8 mouse cellular contexts compared by ENCODE assay signal in genomic region chr7:70280643-70281380, GRCm38 (mm10).
DNase-seq lines count a peak whose midpoint lies in the region; ATAC-seq and TF ChIP-seq lines count a peak whose summit lies in the region.

No protein-coding gene starts in this region.

- ATAC-seq in embryonic facial prominence, embryonic 12.5 days (ENCODE audit: insufficient number of reproducible peaks, insufficient read depth, low FRiP score, low TSS enrichment), result no peak
- ATAC-seq in intestine, embryonic 14.5 days (replicated peaks; ENCODE audit: low FRiP score, low TSS enrichment, low read depth), result no peak
- no peak for ATAC-seq in lung, postnatal 0 days
- no peak for ATAC-seq in erythroblast, adult 5-6 weeks (replicated peaks; ENCODE audit: low FRiP score, poor library complexity, severe bottlenecking)

- no peak for TF ChIP-seq CTCF in lung, postnatal 0 days (IDR thresholded peaks at IDR 0.05)

- H3K4me3 ChIP-seq in embryonic facial prominence, embryonic 12.5 days, result peak overlapping the region; percentile 27
- H3K4me3 ChIP-seq in intestine, embryonic 14.5 days (ENCODE audit: low read depth, low read length), result peak overlapping the region; percentile 19
- H3K4me3 ChIP-seq in lung, postnatal 0 days (ENCODE audit: low read depth, low read length), result peak overlapping the region; percentile 37

- peaks cover 15% of the 10 kb centered on the region for H3K4me1 ChIP-seq in embryonic facial prominence, embryonic 12.5 days
- 0 out of 2 replicates have a peak, but pooled peaks cover 7% of the 10 kb centered on the region for H3K4me1 ChIP-seq in intestine, embryonic 14.5 days (replicated peaks; ENCODE audit: control insufficient read depth, insufficient read depth, low read length)
- H3K4me1 ChIP-seq in lung, postnatal 0 days (ENCODE audit: insufficient read depth, low read depth, low read length), result peaks cover 5% of the 10 kb centered on the region; the same call in 1 of the 2 replicates

- peak overlapping the region; percentile 50 for H3K4me2 ChIP-seq in embryonic facial prominence, embryonic 12.5 days (replicated peaks)
- H3K4me2 ChIP-seq in intestine, embryonic 14.5 days (ENCODE audit: low read length), result peak overlapping the region; percentile 42
- peak overlapping the region; percentile 61 for H3K4me2 ChIP-seq in lung, postnatal 0 days (replicated peaks; ENCODE audit: low read depth, low read length)

- WGBS in embryonic facial prominence, embryonic 12.5 days, result 1% methylated on average over 42 of the region's 42 CpGs
- WGBS in intestine, embryonic 14.5 days, result 2% methylated on average over 42 of the region's 42 CpGs
- WGBS in lung, postnatal 0 days, result 3% methylated on average over 42 of the region's 42 CpGs

- peaks cover 73% of the 10 kb centered on the region for H3K27me3 ChIP-seq in embryonic facial prominence, embryonic 12.5 days
- peaks cover 89% of the 10 kb centered on the region for H3K27me3 ChIP-seq in intestine, embryonic 14.5 days (replicated peaks; ENCODE audit: control insufficient read depth, insufficient read depth, low read length)
- peaks cover 51% of the 10 kb centered on the region for H3K27me3 ChIP-seq in lung, postnatal 0 days (replicated peaks; ENCODE audit: insufficient read depth, low read length)

- H3K27ac ChIP-seq in embryonic facial prominence, embryonic 12.5 days, result no peak overlapping the region
- H3K27ac ChIP-seq in intestine, embryonic 14.5 days (ENCODE audit: low read depth), result no peak overlapping the region
- no peak overlapping the region for H3K27ac ChIP-seq in lung, postnatal 0 days (ENCODE audit: low read length)

- H3K9me3 ChIP-seq in embryonic facial prominence, embryonic 12.5 days, result no peaks in the 10 kb centered on the region
- no peaks in the 10 kb centered on the region for H3K9me3 ChIP-seq in intestine, embryonic 14.5 days (ENCODE audit: control insufficient read depth, low read length)
- H3K9me3 ChIP-seq in lung, postnatal 0 days (ENCODE audit: low read length), result no peaks in the 10 kb centered on the region

- DNase-seq in adrenal gland, adult (ENCODE audit: inconsistent age in 2 of 2, low spot score in 1 of 2), result peak; percentile 36 to 58
- DNase-seq in adrenal gland, adult 8-10 months, result no peak
- DNase-seq in intestine, embryonic 14.5 days (ENCODE audit: low spot score), result peak; percentile 78
- peak; percentile 25 for DNase-seq in lung, postnatal 0 days (ENCODE audit: low spot score)
- DNase-seq in spleen, postnatal 10 days (ENCODE audit: low spot score in 2 of 2), result no peak
- no peak for DNase-seq in layer of hippocampus, postnatal 36 days

- H3K9ac ChIP-seq in embryonic facial prominence, embryonic 12.5 days, result no peak overlapping the region
- H3K9ac ChIP-seq in intestine, embryonic 14.5 days (ENCODE audit: low read length), result no peak overlapping the region
- no peak overlapping the region for H3K9ac ChIP-seq in lung, postnatal 0 days (replicated peaks; ENCODE audit: low read depth)

- no peak for TF ChIP-seq EP300 in lung, postnatal 0 days (IDR thresholded peaks at IDR 0.05)

- H3K36me3 ChIP-seq in embryonic facial prominence, embryonic 12.5 days, result no peaks in the 10 kb centered on the region
- no peaks in the 10 kb centered on the region for H3K36me3 ChIP-seq in intestine, embryonic 14.5 days (ENCODE audit: control insufficient read depth, insufficient read depth, low read length)
- no peaks in the 10 kb centered on the region for H3K36me3 ChIP-seq in lung, postnatal 0 days (ENCODE audit: insufficient read depth, low read length)

Comparison
In these comparisons a context has a peak if more than half of its experiments do, and no peak if none do; other contexts are left out.
1. DNase-seq: peak in adrenal gland, adult (2 of 2), intestine, embryonic 14.5 days (single experiment) and lung, postnatal 0 days (single experiment); none in adrenal gland, adult 8-10 months (single experiment), spleen, postnatal 10 days (0 of 2) and layer of hippocampus, postnatal 36 days (0 of 2).
2. Peak in every context shown above with its lines, with median percentiles within 50 percentile points of each other: H3K4me2 ChIP-seq and H3K4me3 ChIP-seq.